Mouse (Mus musculus): ENCODE measurements at regions not wholly inside any gene's neighbourhood (a gene's known extent, or its start where the extent isn't known, plus 50 kb on each side); places are given as distances from the start of the nearest gene placed in this dataset.

- ATAC-seq (replicated peaks; ENCODE audit: low FRiP score) (no peak), DNase-seq (ENCODE audit: low spot score) (no peak)
- Histone ChIP-seq H3K4me3 (ENCODE audit: low read depth, low read length) (no peak overlapping the region), H3K9ac (ENCODE audit: low read length) (no peak overlapping the region), H3K9me3 (ENCODE audit: control insufficient read depth, low read length) (no peaks in the 10 kb centered on the region), H3K27me3 (ENCODE audit: control insufficient read depth, insufficient read depth, low read length) (no peaks in the 10 kb centered on the region), H3K36me3 (ENCODE audit: control insufficient read depth, insufficient read depth, low read length) (no peaks in the 10 kb centered on the region), H3K4me2 (ENCODE audit: low read depth, low read length, severe bottlenecking) (no peak overlapping the region), H3K27ac (ENCODE audit: low read depth, low read length) (no peak overlapping the region), H3K4me1 (replicated peaks; ENCODE audit: control insufficient read depth, insufficient read depth, low read length) (no peaks in the 10 kb centered on the region)
- 90% methylated on average over 5 of the region's 5 CpGs for WGBS
Observed at GRCm38 (mm10) chr10:44723321-44723720, 195.0 kb upstream of the Prdm1 start.

- Histone ChIP-seq H3K9me3 (ENCODE audit: control insufficient read depth, low read length) (no peaks in the 10 kb centered on the region), H3K36me3 (ENCODE audit: control insufficient read depth, insufficient read depth, low read length) (no peaks in the 10 kb centered on the region), H3K4me1 (replicated peaks; ENCODE audit: control insufficient read depth, insufficient read depth, low read length) (no peaks in the 10 kb centered on the region), H3K9ac (ENCODE audit: low read length) (no peak overlapping the region), H3K27me3 (ENCODE audit: control insufficient read depth, insufficient read depth, low read length) (no peaks in the 10 kb centered on the region), H3K27ac (ENCODE audit: low read depth, low read length) (no peak overlapping the region), H3K4me3 (ENCODE audit: low read depth, low read length) (no peak overlapping the region), H3K4me2 (ENCODE audit: low read depth, low read length, severe bottlenecking) (no peak overlapping the region)
- WGBS, result 86% methylated on average over 10 of the region's 10 CpGs
- ATAC-seq (replicated peaks; ENCODE audit: low FRiP score), result no peak
- no peak for DNase-seq (ENCODE audit: low spot score)
Observed at GRCm38 (mm10) chr10:44721670-44722069, 193.4 kb upstream of the Prdm1 start.

- no peak for ATAC-seq (replicated peaks; ENCODE audit: low FRiP score)
- H3K4me2 ChIP-seq (ENCODE audit: low read depth, low read length, severe bottlenecking), result no peak overlapping the region
- 49% methylated on average over 5 of the region's 5 CpGs for WGBS
Observed at GRCm38 (mm10) chr10:44716612-44717011, 188.3 kb upstream of the Prdm1 start.

GRCm38 (mm10) chr10:44715902-44716301, 187.6 kb upstream of the Prdm1 start:
- Histone ChIP-seq H3K27me3 (ENCODE audit: control insufficient read depth, insufficient read depth, low read length) (no peaks in the 10 kb centered on the region), H3K9me3 (ENCODE audit: control insufficient read depth, low read length) (no peaks in the 10 kb centered on the region), H3K27ac (ENCODE audit: low read depth, low read length) (no peak overlapping the region), H3K4me1 (replicated peaks; ENCODE audit: control insufficient read depth, insufficient read depth, low read length) (no peaks in the 10 kb centered on the region), H3K4me3 (ENCODE audit: low read depth, low read length) (no peak overlapping the region), H3K36me3 (ENCODE audit: control insufficient read depth, insufficient read depth, low read length) (no peaks in the 10 kb centered on the region), H3K4me2 (ENCODE audit: low read depth, low read length, severe bottlenecking) (no peak overlapping the region), H3K9ac (ENCODE audit: low read length) (no peak overlapping the region)
- ATAC-seq (replicated peaks; ENCODE audit: low FRiP score), result no peak
- DNase-seq (ENCODE audit: low spot score), result no peak

More at GRCm38 (mm10) chr10:44716612-44717011, 188.3 kb upstream of the Prdm1 start:
- no peaks in the 10 kb centered on the region for H3K4me1 ChIP-seq (replicated peaks; ENCODE audit: control insufficient read depth, insufficient read depth, low read length)
- no peaks in the 10 kb centered on the region for H3K27me3 ChIP-seq (ENCODE audit: control insufficient read depth, insufficient read depth, low read length)
- no peak overlapping the region for H3K4me3 ChIP-seq (ENCODE audit: low read depth, low read length)
- H3K27ac ChIP-seq (ENCODE audit: low read depth, low read length), result no peak overlapping the region
- H3K9ac ChIP-seq (ENCODE audit: low read length), result no peak overlapping the region
- no peak for DNase-seq (ENCODE audit: low spot score)
- no peaks in the 10 kb centered on the region for H3K36me3 ChIP-seq (ENCODE audit: control insufficient read depth, insufficient read depth, low read length)
- no peaks in the 10 kb centered on the region for H3K9me3 ChIP-seq (ENCODE audit: control insufficient read depth, low read length)

GRCm38 (mm10) chr10:44708830-44709229, 180.5 kb upstream of the Prdm1 start:
- DNase-seq (ENCODE audit: low spot score), result no peak
- Histone ChIP-seq H3K4me1 (replicated peaks; ENCODE audit: control insufficient read depth, insufficient read depth, low read length) (no peaks in the 10 kb centered on the region), H3K9ac (ENCODE audit: low read length) (no peak overlapping the region), H3K4me2 (ENCODE audit: low read depth, low read length, severe bottlenecking) (no peak overlapping the region), H3K36me3 (ENCODE audit: control insufficient read depth, insufficient read depth, low read length) (no peaks in the 10 kb centered on the region), H3K4me3 (ENCODE audit: low read depth, low read length) (no peak overlapping the region), H3K27ac (ENCODE audit: low read depth, low read length) (no peak overlapping the region), H3K9me3 (ENCODE audit: control insufficient read depth, low read length) (no peaks in the 10 kb centered on the region), H3K27me3 (ENCODE audit: control insufficient read depth, insufficient read depth, low read length) (no peaks in the 10 kb centered on the region)
- no peak for ATAC-seq (replicated peaks; ENCODE audit: low FRiP score)
- 91% methylated on average over 4 of the region's 4 CpGs for WGBS

GRCm38 (mm10) chr10:44704143-44704542, 175.8 kb upstream of the Prdm1 start:
- Histone ChIP-seq H3K36me3 (ENCODE audit: control insufficient read depth, insufficient read depth, low read length) (no peaks in the 10 kb centered on the region), H3K9me3 (ENCODE audit: control insufficient read depth, low read length) (no peaks in the 10 kb centered on the region), H3K4me3 (ENCODE audit: low read depth, low read length) (no peak overlapping the region), H3K27me3 (ENCODE audit: control insufficient read depth, insufficient read depth, low read length) (no peaks in the 10 kb centered on the region), H3K27ac (ENCODE audit: low read depth, low read length) (no peak overlapping the region), H3K4me2 (ENCODE audit: low read depth, low read length, severe bottlenecking) (no peak overlapping the region), H3K4me1 (replicated peaks; ENCODE audit: control insufficient read depth, insufficient read depth, low read length) (no peaks in the 10 kb centered on the region), H3K9ac (ENCODE audit: low read length) (no peak overlapping the region)
- no peak for DNase-seq (ENCODE audit: low spot score)
- 87% methylated on average over 3 of the region's 3 CpGs for WGBS
- ATAC-seq (replicated peaks; ENCODE audit: low FRiP score), result no peak

GRCm38 (mm10) chr10:44702108-44702507, 173.8 kb upstream of the Prdm1 start:
- H3K36me3 ChIP-seq (ENCODE audit: control insufficient read depth, insufficient read depth, low read length), result no peaks in the 10 kb centered on the region
- H3K27me3 ChIP-seq (ENCODE audit: control insufficient read depth, insufficient read depth, low read length), result no peaks in the 10 kb centered on the region
- no peak overlapping the region for H3K4me2 ChIP-seq (ENCODE audit: low read depth, low read length, severe bottlenecking)
- no peak overlapping the region for H3K27ac ChIP-seq (ENCODE audit: low read depth, low read length)
- 88% methylated on average over 5 of the region's 5 CpGs for WGBS
- H3K4me3 ChIP-seq (ENCODE audit: low read depth, low read length), result no peak overlapping the region
- H3K9me3 ChIP-seq (ENCODE audit: control insufficient read depth, low read length), result no peaks in the 10 kb centered on the region
- no peak for DNase-seq (ENCODE audit: low spot score)
- no peaks in the 10 kb centered on the region for H3K4me1 ChIP-seq (replicated peaks; ENCODE audit: control insufficient read depth, insufficient read depth, low read length)
- no peak for ATAC-seq (replicated peaks; ENCODE audit: low FRiP score)
- no peak overlapping the region for H3K9ac ChIP-seq (ENCODE audit: low read length)

GRCm38 (mm10) chr10:44699988-44700537, 171.8 kb upstream of the Prdm1 start:
- H3K9me3 ChIP-seq (ENCODE audit: control insufficient read depth, low read length), result no peaks in the 10 kb centered on the region
- no peak overlapping the region for H3K9ac ChIP-seq (ENCODE audit: low read length)
- no peaks in the 10 kb centered on the region for H3K4me1 ChIP-seq (replicated peaks; ENCODE audit: control insufficient read depth, insufficient read depth, low read length)
- ATAC-seq (replicated peaks; ENCODE audit: low FRiP score) (no peak), DNase-seq (ENCODE audit: low spot score) (no peak)
- H3K27me3 ChIP-seq (ENCODE audit: control insufficient read depth, insufficient read depth, low read length), result no peaks in the 10 kb centered on the region
- H3K4me2 ChIP-seq (ENCODE audit: low read depth, low read length, severe bottlenecking), result no peak overlapping the region
- 94% methylated on average over 11 of the region's 11 CpGs for WGBS
- no peak overlapping the region for H3K4me3 ChIP-seq (ENCODE audit: low read depth, low read length)
- H3K36me3 ChIP-seq (ENCODE audit: control insufficient read depth, insufficient read depth, low read length), result no peaks in the 10 kb centered on the region
- no peak overlapping the region for H3K27ac ChIP-seq (ENCODE audit: low read depth, low read length)

GRCm38 (mm10) chr10:44697966-44698365, 169.7 kb upstream of the Prdm1 start:
- no peak overlapping the region for H3K4me2 ChIP-seq (ENCODE audit: low read depth, low read length, severe bottlenecking)
- H3K27me3 ChIP-seq (ENCODE audit: control insufficient read depth, insufficient read depth, low read length), result no peaks in the 10 kb centered on the region
- no peak overlapping the region for H3K4me3 ChIP-seq (ENCODE audit: low read depth, low read length)
- DNase-seq (ENCODE audit: low spot score) (no peak), ATAC-seq (replicated peaks; ENCODE audit: low FRiP score) (no peak)
- WGBS, result 88% methylated on average over 2 of the region's 2 CpGs
- no peaks in the 10 kb centered on the region for H3K36me3 ChIP-seq (ENCODE audit: control insufficient read depth, insufficient read depth, low read length)
- H3K9me3 ChIP-seq (ENCODE audit: control insufficient read depth, low read length), result no peaks in the 10 kb centered on the region
- H3K4me1 ChIP-seq (replicated peaks; ENCODE audit: control insufficient read depth, insufficient read depth, low read length), result no peaks in the 10 kb centered on the region
- H3K9ac ChIP-seq (ENCODE audit: low read length), result no peak overlapping the region
- no peak overlapping the region for H3K27ac ChIP-seq (ENCODE audit: low read depth, low read length)

Measured in forebrain, embryonic 11.5 days (tissue).